Mouse (Mus musculus) right cerebral cortex, postnatal 36 days (tissue): ENCODE measurements around the gene Sun5.
A peak's percentile ranks its signal among the peaks of the same experiment; 100 is the strongest.

Experiments used
- DNase-seq, 2 experiments: peaks; one replicate each; pipeline ENCODE4 v3.0.0; 2022; ENCODE audit warnings: low spot score in 2 of 2, mixed read lengths in 1 of 2

Gene Sun5

DNA sequence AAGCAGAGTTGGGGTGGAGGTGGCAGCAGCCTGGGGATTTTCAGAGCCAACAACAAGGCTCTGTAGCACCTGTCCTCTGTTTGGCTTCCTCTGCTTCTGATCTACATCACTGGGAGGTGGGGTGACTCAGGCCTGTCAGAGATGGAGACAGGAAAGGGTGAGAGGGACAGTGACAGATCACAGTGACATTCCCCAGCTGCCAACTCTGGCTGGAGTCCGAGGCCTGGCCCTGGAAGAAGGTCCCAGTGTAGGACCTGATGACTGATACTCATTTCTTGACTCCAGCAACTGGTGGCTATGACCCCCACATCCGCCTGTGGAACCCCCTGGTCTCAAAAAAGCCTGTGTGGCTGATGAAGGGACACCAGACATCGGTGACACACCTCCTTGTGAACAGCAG, 61.0 kb downstream of the Sun5 start:
- no peak for DNase-seq

DNA sequence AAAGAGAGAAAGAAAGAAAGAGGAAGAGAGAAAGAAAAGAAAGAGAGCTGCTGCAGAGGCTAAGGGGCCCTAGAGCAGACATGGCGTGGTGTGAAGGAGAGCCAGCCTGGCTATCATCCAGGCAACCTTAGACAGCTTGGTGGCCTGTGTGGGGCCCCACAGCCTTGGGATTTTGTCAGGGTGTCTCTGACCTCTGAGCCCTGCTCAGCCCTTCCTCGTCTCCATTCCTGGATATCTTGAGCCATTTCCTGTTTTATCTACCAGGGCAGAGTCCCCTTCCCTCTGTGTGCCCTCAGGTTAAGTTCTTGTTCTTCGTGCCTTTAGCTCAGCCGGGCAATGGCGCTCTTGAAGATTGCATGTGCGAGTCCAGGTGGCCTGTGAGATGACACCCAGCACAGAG, 62.0 kb downstream of the Sun5 start:
- no peak for DNase-seq

DNA sequence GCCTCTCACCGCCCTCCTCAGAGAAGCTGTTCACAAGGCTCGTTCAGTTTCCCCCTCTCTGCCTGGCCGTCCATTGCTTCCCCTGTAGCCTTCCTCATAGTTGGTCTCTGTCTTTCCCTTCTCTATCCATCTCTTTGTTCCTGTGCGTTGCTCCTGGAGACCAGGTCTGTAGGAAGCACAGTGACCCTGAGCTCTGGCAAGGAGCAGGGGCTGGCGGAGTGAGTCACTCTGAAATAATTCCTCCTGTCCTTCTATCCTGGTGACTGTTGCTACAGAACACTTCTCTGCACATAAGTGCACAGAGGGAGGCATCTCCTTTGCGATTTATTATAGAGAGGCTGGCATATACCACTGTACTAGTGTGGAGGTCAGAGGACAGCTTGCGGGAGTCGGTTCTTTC, 62.7 kb downstream of the Sun5 start:
- no peak for DNase-seq

DNA sequence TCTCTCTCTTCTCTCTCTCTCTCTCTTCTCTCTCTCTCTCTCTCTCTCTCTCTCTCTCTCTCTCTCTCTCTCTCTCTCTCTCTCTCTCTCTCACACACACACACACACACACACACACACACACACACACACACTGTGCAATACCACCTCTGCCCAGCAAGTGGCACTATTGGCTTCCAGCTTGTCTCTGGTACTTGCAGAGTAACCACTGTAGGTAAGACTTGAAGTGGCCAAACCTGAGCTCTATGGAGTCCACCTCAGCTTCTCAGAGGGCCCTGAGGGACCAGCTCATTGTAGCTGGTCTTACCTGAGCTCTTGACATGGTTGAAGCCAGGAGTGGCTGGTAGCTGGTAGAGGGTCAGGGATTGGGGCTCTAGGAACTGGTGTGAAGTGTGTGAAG, 63.4 kb downstream of the Sun5 start:
- peak; percentile 31 to 61 for DNase-seq
